Comparison of ENCODE assay signal across 8 mouse cellular contexts in the genomic region with DNA sequence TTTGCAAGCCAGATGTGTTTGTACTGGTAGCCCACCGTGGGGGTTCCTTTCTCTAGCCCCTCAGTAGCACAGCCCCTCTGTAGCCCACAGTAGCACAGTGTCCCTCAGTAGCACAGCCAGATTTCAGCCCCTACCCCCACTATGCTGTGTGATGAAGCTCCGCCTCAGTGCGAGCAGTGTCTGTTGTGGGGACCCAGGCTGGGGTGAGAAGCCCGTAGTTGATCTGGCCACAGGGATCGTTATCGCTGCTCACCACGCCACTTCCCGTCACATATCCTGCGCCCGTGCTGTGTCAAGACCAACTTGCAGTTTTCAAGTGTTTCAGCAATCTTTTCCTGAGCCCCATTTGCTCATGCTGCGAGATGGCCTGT. TPM values are rescaled to one million over a fixed set of nuclear protein-coding genes. Genes with fewer than 3 reads are reported as not detected.
DNase-seq lines count a peak whose midpoint lies in the region; ATAC-seq and TF ChIP-seq lines count a peak whose summit lies in the region.

No protein-coding gene starts in this region.

- no peak overlapping the region for H3K27ac ChIP-seq in kidney, adult 2 months (ENCODE audit: insufficient read depth, low read depth, low read length)
- H3K27ac ChIP-seq in liver, embryonic 13.5 days = peak overlapping the region; percentile 85
- no peak overlapping the region for H3K27ac ChIP-seq in intestine, postnatal 0 days (ENCODE audit: low read depth, low read length)

- peak overlapping the region; percentile 55 for H3K9ac ChIP-seq in liver, embryonic 13.5 days
- no peak overlapping the region for H3K9ac ChIP-seq in intestine, postnatal 0 days (ENCODE audit: low read depth, low read length)

- TF ChIP-seq CTCF in kidney, adult 2 months (conservative IDR thresholded peaks at IDR 0.05; ENCODE audit: insufficient read depth, insufficient read length, low read depth, low read length) = no peak
- no peak for TF ChIP-seq CTCF in intestine, postnatal 0 days (IDR thresholded peaks at IDR 0.05; ENCODE audit: low read depth)

- no peaks in the 10 kb centered on the region for H3K36me3 ChIP-seq in kidney, adult 2 months (ENCODE audit: control insufficient read depth, insufficient read depth, low read length)
- H3K36me3 ChIP-seq in liver, embryonic 13.5 days = no peaks in the 10 kb centered on the region
- no peaks in the 10 kb centered on the region for H3K36me3 ChIP-seq in intestine, postnatal 0 days (ENCODE audit: control insufficient read depth, insufficient read depth)

- TF ChIP-seq POLR2A in kidney, adult 2 months (IDR thresholded peaks at IDR 0.05; ENCODE audit: low read depth, low read length) = no peak

- H3K27me3 ChIP-seq in kidney, adult 2 months (replicated peaks; ENCODE audit: control insufficient read depth, insufficient read depth, low read length) = no peaks in the 10 kb centered on the region
- H3K27me3 ChIP-seq in liver, embryonic 13.5 days = no peaks in the 10 kb centered on the region
- no peaks in the 10 kb centered on the region for H3K27me3 ChIP-seq in intestine, postnatal 0 days (replicated peaks; ENCODE audit: control insufficient read depth, insufficient read depth, low read length)

- intact Hi-C loops in gastrocnemius, postnatal 36 days (cut with DNase I) = no loop called here

- 46% methylated on average over 11 of the region's 11 CpGs for WGBS in kidney, adult 2 months
- WGBS in liver, embryonic 13.5 days (ENCODE audit: insufficient replicate concordance) = 7% methylated on average over 11 of the region's 11 CpGs
- WGBS in intestine, postnatal 0 days = 54% methylated on average over 11 of the region's 11 CpGs

- no peak overlapping the region for H3K4me3 ChIP-seq in kidney, adult 2 months (ENCODE audit: insufficient read depth, low read depth, low read length)
- peak overlapping the region; percentile 28 for H3K4me3 ChIP-seq in liver, embryonic 13.5 days (replicated peaks)
- H3K4me3 ChIP-seq in intestine, postnatal 0 days (ENCODE audit: low read depth, low read length) = no peak overlapping the region

- DNase-seq in kidney, adult 2 months = peak; percentile 14
- DNase-seq in kidney, adult 18-20 months = no peak
- peak; percentile 72 for DNase-seq in liver, embryonic 13.5 days
- DNase-seq in spleen, postnatal 14 days (ENCODE audit: low spot score in 2 of 2) = peak; percentile 12 to 23
- no peak for DNase-seq in Muller cell, postnatal 12 days (ENCODE audit: inconsistent ontology term)
- no peak for DNase-seq in gastrocnemius, postnatal 36 days

- H3K4me1 ChIP-seq in kidney, adult 2 months (ENCODE audit: control insufficient read depth, insufficient read depth, low read length) = no peaks in the 10 kb centered on the region
- H3K4me1 ChIP-seq in liver, embryonic 13.5 days (replicated peaks) = peaks cover 36% of the 10 kb centered on the region
- H3K4me1 ChIP-seq in intestine, postnatal 0 days (replicated peaks; ENCODE audit: control insufficient read depth, insufficient read depth, low read length) = no peaks in the 10 kb centered on the region

- H3K9me3 ChIP-seq in liver, embryonic 13.5 days (replicated peaks) = no peaks in the 10 kb centered on the region
- H3K9me3 ChIP-seq in intestine, postnatal 0 days (ENCODE audit: control insufficient read depth) = no peaks in the 10 kb centered on the region

- peak overlapping the region; percentile 62 for H3K4me2 ChIP-seq in liver, embryonic 13.5 days
- H3K4me2 ChIP-seq in intestine, postnatal 0 days (replicated peaks; ENCODE audit: low read depth) = no peak overlapping the region

- ATAC-seq in erythroid progenitor cell, adult 5-6 weeks (replicated peaks; ENCODE audit: low FRiP score, poor library complexity, severe bottlenecking) = peak; percentile 57
- ATAC-seq in liver, embryonic 13.5 days (ENCODE audit: low read depth) = peak; percentile 78
- ATAC-seq in intestine, postnatal 0 days = no peak

RNA-seq across cellular contexts. Expression of a gene that starts 39.0 kb away (rescaled TPM):
- polyA plus RNA-seq in kidney, adult 2 months (2012; rRNA removed) = 0.24 and 0.50 TPM in 2 replicates
- total RNA-seq in erythroid progenitor cell, adult 5-6 weeks (2015; ENCODE audit: low replicate concordance) = not detected in 2 replicates
- total RNA-seq in erythroid progenitor cell, adult 5-6 weeks (2017; ENCODE audit: low replicate concordance) = not detected in 2 replicates
- polyA plus RNA-seq in liver, embryonic 13.5 days (2015; fragmentation: Nextera tagmentation; extraction: Ambion mirVana) = 0.23 and 0.25 TPM in 2 replicates
- under 1 TPM; 0.10 to 0.51 TPM for total RNA-seq in gastrocnemius, postnatal 36 days (2021)
- 0.77 and 1.2 TPM in 2 replicates for polyA plus RNA-seq in intestine, postnatal 0 days (2015; fragmentation: Nextera tagmentation; extraction: Ambion mirVana)

Comparison
In these comparisons a context has a peak if more than half of its experiments do, and no peak if none do; other contexts are left out.
1. DNase-seq: peak in kidney, adult 2 months (single experiment), liver, embryonic 13.5 days (single experiment) and spleen, postnatal 14 days (2 of 2); none in kidney, adult 18-20 months (single experiment), Muller cell, postnatal 12 days (single experiment) and gastrocnemius, postnatal 36 days (0 of 2).